Mouse (Mus musculus): ENCODE results near the gene Chrnb2.
A peak's percentile ranks its signal among the peaks of the same experiment; 100 is the strongest.

- TF ChIP-seq CTCF (IDR thresholded peaks at IDR 0.05; ENCODE audit: borderline replicate concordance, extremely low read depth, insufficient read depth, insufficient read length) (peak; percentile 61; the same call in 1 of the 2 replicates), POLR2A (IDR thresholded peaks at IDR 0.05; ENCODE audit: borderline replicate concordance, extremely low read depth, insufficient read depth, insufficient read length, poor library complexity, severe bottlenecking) (peak; percentile 36; the same call in 1 of the 2 replicates)
Measured at GRCm38 (mm10) chr3:89714359-89715206, 49.8 kb downstream of the Chrnb2 start, which contains the start of gene Adar.
